Mouse (Mus musculus) T-helper 1 cell (primary cell): ENCODE data around the gene Prr5l.

ENCODE experiments used
- in situ Hi-C: fragments of 300-600 bp; cut with MboI, MseI; formaldehyde crosslinking; loops from one replicate; pipeline ENCODE4 v1.15.1; 2025; ENCODE audit warnings: high pct_unique_total_duplicates

Prr5l gene

DNA sequence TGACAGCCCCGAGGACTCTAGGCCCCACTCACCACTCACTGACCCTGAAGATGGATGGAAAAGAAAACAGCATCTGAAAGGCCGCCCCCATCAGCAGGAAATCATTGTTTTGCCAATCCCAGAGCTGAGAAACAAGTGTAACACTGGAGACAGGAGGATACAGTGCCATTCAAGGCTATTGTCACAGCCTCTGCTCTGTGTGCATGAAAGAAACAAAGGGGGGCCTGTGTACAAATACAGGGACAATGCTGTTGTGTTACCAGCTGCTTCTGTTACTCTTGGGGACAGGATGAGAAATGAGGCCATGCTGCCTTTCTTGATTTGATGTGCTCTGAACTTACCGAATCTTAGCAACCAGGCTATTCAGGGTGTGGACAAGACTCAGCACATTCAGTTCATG is at the start of gene Prr5l:
TSS of gene Prr5l (minus strand) at position 30 of the 400 bp plus-strand sequence.
- in situ Hi-C loops: no loop called here

DNA sequence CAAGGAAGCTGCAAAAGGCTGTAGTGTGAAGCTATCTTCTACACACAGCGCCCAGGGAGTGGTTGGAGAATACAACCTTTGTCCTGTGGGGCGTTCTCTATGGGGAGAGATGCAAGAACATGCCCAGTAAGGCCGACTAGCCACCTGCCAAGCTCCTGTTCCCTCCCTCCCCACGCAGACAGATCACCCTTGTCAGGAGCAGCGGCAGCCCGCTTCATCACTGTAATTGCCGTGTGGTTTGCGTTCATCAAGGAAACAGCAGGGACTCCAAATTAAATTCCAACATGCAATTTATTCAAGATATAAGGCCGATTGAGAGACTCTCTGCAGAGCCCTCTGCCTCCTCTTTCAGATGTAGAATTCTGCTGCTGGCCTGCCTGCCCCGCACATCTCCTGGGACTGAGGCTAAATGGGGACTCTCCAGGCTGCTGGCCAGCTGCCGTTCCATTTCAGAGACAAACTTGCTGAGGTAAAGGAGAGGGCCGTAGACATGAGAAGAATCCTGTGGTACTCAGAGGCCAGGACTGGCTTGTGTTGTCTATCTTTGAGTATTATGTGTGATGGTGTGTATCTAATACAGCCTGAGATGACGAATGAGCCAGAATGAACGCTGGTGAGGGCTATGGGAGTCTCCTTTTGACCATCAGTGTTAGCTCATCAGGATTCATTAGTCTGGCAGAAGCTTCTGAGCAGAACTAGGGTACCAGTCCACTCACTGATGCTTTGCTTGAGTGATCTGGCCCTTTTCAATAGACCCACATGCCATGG is 49.5 kb upstream of the Prr5l start:
- in situ Hi-C loops: no loop called here

- in situ Hi-C loops: no loop called here
Observed at GRCm38 (mm10) chr2:101925591-101926188, 42.9 kb upstream of the Prr5l start.

GRCm38 (mm10) chr2:101925183-101925582 is 42.4 kb upstream of the Prr5l start:
- in situ Hi-C loops: no loop called here

DNA sequence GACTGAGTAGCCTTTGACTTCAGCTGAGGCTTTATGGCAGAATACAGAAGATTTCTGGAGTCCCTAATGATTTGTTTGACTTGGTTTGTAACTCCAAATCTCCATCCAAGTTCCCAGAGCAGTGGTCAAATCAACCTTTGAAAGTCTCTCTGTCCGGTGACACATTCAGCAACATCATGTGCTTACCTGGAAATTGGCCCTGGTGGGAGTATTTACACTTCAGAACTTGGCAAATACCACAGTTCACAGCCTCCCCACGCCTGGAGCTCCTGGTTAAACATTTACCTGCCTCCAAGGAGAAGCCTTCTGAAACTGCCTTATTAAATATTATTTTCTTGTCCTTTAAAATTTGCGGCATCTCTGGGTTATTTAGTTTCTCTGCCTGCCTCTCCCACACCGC is 40.4 kb upstream of the Prr5l start:
- in situ Hi-C loops: no loop called here

DNA sequence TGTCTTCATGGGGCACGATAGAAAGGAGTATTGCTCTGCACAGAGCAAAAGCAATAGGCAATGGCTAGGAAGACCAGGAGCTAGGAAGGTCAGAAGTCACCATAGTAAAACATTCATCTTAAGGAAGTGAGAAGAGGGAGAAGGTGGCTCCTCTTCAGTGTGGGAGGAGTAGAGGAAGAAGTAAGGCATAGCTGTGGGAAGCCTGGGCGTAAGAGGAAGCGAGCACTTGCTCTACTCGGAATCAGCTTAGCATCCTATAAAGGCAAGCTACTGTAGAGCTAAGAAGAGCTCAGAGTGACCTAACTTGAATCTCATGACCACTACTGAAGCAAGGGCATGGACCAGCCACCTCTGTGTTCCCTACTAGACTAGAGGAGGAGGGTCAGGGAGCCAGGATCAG is 39.5 kb upstream of the Prr5l start:
- in situ Hi-C loops: no loop called here

DNA sequence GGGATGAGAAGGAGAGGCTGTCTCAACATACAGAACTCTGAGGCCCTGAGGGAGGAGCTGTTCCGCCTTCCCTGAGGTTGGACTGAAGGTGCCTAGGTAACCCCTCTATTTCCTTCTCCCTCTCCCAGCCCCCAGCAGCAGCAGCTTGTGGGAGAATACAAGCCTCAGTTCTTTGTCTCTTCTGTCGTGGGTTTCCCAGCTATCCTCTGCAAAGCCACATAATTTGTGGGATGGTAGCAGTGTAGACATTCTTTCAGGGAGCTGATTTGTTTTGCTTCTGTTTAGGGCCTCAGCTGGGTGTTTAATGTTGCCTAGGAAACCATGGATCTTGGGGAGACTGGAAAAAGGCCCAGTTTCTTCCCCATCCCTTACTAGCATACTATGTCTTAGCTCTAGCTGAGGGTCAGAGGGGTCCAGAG is 37.3 kb upstream of the Prr5l start:
- in situ Hi-C loops: no loop called here

DNA sequence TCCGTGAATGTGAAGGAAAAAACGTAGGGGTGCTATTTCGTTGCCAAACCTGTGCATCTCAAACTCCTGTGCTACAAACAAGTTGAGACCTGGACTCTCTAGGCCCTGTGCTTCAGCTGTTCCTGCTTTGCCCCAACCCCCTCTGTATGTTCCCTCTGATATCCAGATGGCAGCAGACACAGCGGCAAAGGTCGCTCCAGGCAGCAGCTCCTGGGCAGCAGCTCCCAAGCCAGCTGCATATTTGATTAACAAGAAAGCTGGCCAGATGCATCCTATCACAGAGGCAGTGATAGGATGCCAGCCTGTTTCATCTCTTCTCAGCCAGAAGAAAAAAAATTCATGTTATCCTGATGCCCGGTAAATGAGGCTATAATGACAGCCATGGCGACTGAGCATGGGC is 35.7 kb upstream of the Prr5l start:
- in situ Hi-C loops: loop anchor here (10.0 kb wide), 1 partner anchor 1906 kb away; no protein-coding TSS in a partner anchor

- in situ Hi-C loops: loop anchor here (5.0 to 10.0 kb wide), 4 partner anchors 195 to 1915 kb away; no protein-coding TSS in a partner anchor
Observed at GRCm38 (mm10) chr2:101909326-101910080, 26.7 kb upstream of the Prr5l start.

- in situ Hi-C loops: loop anchor here (5.0 to 10.0 kb wide), 3 partner anchors 196 to 539 kb away; no protein-coding TSS in a partner anchor
Observed at GRCm38 (mm10) chr2:101908773-101909172, 25.9 kb upstream of the Prr5l start.

- in situ Hi-C loops: loop anchor here (5.0 to 10.0 kb wide), 3 partner anchors 197 to 540 kb away; no protein-coding TSS in a partner anchor
Observed at GRCm38 (mm10) chr2:101907386-101908022, 24.7 kb upstream of the Prr5l start.

DNA sequence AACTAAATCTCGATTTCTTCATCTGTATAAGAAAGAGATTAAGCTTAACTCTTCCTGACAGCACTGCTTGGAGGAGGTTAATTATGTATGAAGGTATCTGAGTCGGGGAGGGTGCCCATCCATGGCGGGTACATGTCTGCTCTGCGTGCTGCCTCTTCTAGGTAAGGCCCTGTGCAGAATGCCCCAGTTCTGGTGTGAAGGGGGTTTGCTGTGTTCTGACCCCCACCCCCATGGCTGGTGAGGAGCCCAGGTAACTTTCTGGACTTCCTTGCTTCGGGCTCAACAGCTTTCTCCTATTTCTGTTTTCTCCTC is 23.5 kb upstream of the Prr5l start:
- in situ Hi-C loops: loop anchor here (5.0 to 10.0 kb wide), 3 partner anchors 198 to 541 kb away; no protein-coding TSS in a partner anchor

GRCm38 (mm10) chr2:101905534-101906378 is 22.9 kb upstream of the Prr5l start:
- in situ Hi-C loops: loop anchor here (5.0 to 10.0 kb wide), 3 partner anchors 199 to 542 kb away; no protein-coding TSS in a partner anchor

DNA sequence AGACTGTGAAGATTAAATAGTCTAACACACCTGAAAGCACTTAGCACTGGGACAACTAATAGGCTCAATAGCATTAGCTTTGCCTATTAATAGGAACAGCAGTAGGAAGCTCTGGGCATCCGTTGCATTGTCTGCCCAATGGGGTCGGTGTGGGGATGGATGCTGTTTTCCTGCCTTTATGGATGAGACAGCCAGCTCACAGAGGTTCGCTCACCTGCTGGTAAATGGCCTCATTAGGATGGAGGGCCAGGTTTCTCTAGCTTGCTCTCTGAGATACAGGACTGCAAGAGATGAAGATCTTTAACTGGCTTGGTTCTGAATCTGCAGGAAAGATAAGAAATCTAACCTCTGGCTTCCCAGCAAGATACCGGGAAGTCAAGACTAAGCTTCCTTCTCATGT is 19.4 kb upstream of the Prr5l start:
- in situ Hi-C loops: loop anchor here (10.0 kb wide), 2 partner anchors 203 to 383 kb away; no protein-coding TSS in a partner anchor

DNA sequence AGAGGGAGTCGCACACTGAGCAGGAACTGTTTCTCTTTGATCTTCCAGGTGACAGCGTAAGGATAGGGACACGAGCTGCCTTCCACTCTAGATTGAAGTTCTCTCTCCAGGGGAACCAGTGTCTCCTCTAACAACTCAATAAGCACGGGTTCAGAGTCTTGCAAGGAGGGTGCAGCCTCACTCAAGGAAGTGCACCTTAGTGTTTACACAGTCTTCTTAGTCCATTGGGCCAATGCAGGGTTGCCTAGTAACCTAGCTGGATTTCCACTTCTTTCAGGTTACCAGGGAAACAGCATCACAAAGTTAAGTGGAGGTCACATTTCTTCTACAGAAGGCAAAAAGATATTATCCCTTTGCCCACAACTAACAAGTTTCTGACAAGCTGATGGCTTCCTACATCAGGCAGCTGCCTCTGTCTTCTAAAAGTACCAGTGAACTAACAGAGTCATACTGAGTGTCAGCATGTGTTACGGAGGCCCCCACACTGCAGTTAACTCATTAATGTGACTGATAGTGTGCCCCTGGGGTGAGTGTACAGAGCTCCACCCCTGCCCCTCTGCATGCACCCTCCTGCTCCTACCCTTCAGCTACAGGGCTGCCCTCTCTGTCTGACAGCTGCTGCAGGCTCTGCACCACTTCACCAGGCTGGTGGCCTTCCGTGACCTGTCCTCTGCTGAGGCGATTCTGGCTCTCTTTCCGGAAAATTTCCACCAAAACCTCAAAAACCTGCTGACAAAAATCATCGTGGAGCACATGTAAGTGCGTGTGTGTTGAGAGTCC is 13.8 kb upstream of the Prr5l start:
- in situ Hi-C loops: no loop called here

DNA sequence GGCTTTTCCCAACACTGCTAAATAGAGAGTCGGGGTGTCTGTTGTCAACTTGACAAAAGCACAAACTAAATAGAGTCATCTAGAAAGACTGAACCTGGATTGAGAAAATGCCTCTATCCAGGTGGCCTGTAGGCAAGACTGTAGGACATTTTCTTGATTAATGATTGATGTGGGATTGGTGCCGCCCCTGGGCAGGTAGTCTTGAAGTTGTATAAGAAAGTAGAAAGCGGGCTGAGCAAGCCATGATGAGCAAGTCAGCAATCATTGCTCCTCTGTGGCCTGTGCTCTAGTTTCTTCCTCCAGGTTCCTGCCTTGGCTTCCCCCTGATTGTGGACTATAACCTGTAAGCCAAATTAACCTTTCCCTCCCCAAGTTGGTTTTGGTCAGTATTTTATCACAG is 11.3 kb upstream of the Prr5l start:
- in situ Hi-C loops: no loop called here

DNA sequence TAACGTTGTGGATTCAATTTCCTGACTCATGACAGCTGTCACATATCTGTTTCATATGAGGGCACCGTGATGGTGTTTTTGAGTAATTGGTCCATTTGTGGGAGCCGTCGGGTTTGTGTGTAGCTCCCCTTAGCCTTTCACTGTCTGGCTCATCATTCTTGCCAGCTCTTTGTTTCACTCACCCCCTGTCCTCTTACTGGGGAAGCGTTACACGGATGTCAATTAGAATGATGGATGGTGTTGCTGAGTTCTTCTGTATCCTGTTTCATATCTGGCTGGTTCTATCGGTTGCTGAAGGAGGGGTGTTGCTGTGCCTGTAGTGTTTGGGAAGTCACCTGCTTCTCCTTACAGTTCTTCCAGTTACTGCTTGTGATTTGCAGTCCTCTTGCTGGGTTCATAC is 8.3 kb upstream of the Prr5l start:
- in situ Hi-C loops: no loop called here

DNA sequence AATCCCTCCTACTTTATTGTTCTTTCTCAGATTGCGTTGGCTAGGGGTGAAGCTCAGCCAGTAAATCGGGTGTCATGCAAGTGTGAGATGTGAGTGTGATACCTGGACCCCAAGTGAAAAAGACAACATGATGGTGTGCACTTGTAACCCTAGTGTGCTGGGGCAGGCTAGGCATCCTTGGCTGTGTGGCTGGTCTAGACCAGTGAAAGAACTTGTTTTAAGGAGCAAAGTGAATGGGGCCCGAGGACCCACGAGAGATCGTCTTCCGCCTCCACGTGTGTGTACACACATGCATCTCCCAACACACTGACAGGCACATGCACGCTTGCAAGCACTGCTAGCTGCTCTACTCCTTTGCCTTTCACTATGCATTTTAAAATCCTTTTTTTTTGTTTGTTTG is 6.1 kb upstream of the Prr5l start:
- in situ Hi-C loops: no loop called here

GRCm38 (mm10) chr2:101885768-101886438 is 3.1 kb upstream of the Prr5l start, which contains the start of gene Commd9:
Gene Commd9, plus strand, starts transcription at chr2:101886247.
- in situ Hi-C loops: no loop called here
